Mouse (Mus musculus) gastrocnemius, postnatal 14 days (tissue): ENCODE data around the gene Camkmt. TPM values are rescaled to one million over a fixed set of nuclear protein-coding genes. Genes with fewer than 3 reads are reported as not detected.

Experiments
- DNase-seq: peaks from one replicate; pipeline ENCODE4 v3.0.0; 2021; ENCODE audit warnings: mixed read lengths
- intact Hi-C: fragments of 180-260 bp; cut with DNase I; formaldehyde crosslinking; loops from one replicate; pipeline ENCODE4 v1.15.1; 2025; ENCODE audit warnings: low total_unique reads
- long read RNA-seq, 2 experiments: library from polyadenylated mRNA; stranded (forward); transcript quantifications; one replicate each; pipeline ENCODE4 v2.0.0; 2021
- total RNA-seq, 2 experiments: library from RNA; stranded (reverse); gene quantifications; 2 replicates each; pipeline ENCODE4 v1.2.3; 2021

The Camkmt gene
- 1 to 10 TPM; 1.5 to 1.7 TPM for total RNA-seq
- long read RNA-seq, experiment 1, partial matches to known transcripts = 0 of 1 reads
- long read RNA-seq, experiment 1, other reads (novel, unspliced or antisense) = 1 of 1 reads
- long read RNA-seq, experiment 2, partial matches to known transcripts = 0 of 4 reads
- long read RNA-seq, experiment 2, other reads (novel, unspliced or antisense) = 4 of 4 reads

- peak; percentile 95 for DNase-seq
- intact Hi-C loops = no loop called here
Observed at GRCm38 (mm10) chr17:85090120-85091099, at the start of gene Camkmt, which contains the start of gene Prepl. Camkmt (plus strand) TSS chr17:85090552. Prepl (minus strand) TSS chr17:85090241.

- DNase-seq = no peak
- intact Hi-C loops = no loop called here
Observed at GRCm38 (mm10) chr17:85040913-85041312, 49.4 kb upstream of the Camkmt start.

GRCm38 (mm10) chr17:85042419-85042818 lies 47.9 kb upstream of the Camkmt start:
- DNase-seq = no peak
- intact Hi-C loops = no loop called here

GRCm38 (mm10) chr17:85043404-85043816 lies 46.9 kb upstream of the Camkmt start:
- intact Hi-C loops = no loop called here
- no peak for DNase-seq

GRCm38 (mm10) chr17:85044466-85044865 lies 45.9 kb upstream of the Camkmt start:
- no peak for DNase-seq

GRCm38 (mm10) chr17:85045160-85045559 lies 45.2 kb upstream of the Camkmt start:
- intact Hi-C loops = no loop called here
- DNase-seq = no peak

More at GRCm38 (mm10) chr17:85044466-85044865, 45.9 kb upstream of the Camkmt start:
- intact Hi-C loops = no loop called here

- intact Hi-C loops = no loop called here
- DNase-seq = no peak
Observed at GRCm38 (mm10) chr17:85048379-85048778, 42.0 kb upstream of the Camkmt start.

GRCm38 (mm10) chr17:85058276-85058675 lies 32.1 kb upstream of the Camkmt start:
- DNase-seq = no peak
- intact Hi-C loops = no loop called here

GRCm38 (mm10) chr17:85059136-85059535 lies 31.2 kb upstream of the Camkmt start:
- no peak for DNase-seq
- intact Hi-C loops = no loop called here

GRCm38 (mm10) chr17:85063560-85063959 lies 26.8 kb upstream of the Camkmt start:
- intact Hi-C loops = no loop called here
- DNase-seq = no peak

- intact Hi-C loops = no loop called here
- no peak for DNase-seq
Observed at GRCm38 (mm10) chr17:85067331-85067730, 23.0 kb upstream of the Camkmt start.

- DNase-seq = no peak
- intact Hi-C loops = no loop called here
Observed at GRCm38 (mm10) chr17:85070658-85071057, 19.7 kb upstream of the Camkmt start.

- intact Hi-C loops = no loop called here
- DNase-seq = no peak
Observed at GRCm38 (mm10) chr17:85071088-85071775, 19.1 kb upstream of the Camkmt start.

- DNase-seq = no peak
- intact Hi-C loops = no loop called here
Observed at GRCm38 (mm10) chr17:85072383-85072782, 18.0 kb upstream of the Camkmt start.

GRCm38 (mm10) chr17:85073214-85073613 lies 17.1 kb upstream of the Camkmt start:
- intact Hi-C loops = no loop called here
- no peak for DNase-seq

GRCm38 (mm10) chr17:85074083-85074482 lies 16.3 kb upstream of the Camkmt start:
- no peak for DNase-seq
- intact Hi-C loops = no loop called here

GRCm38 (mm10) chr17:85079276-85079675 lies 11.1 kb upstream of the Camkmt start:
- intact Hi-C loops = no loop called here
- DNase-seq = no peak

GRCm38 (mm10) chr17:85080781-85081180 lies 9.6 kb upstream of the Camkmt start:
- no peak for DNase-seq
- intact Hi-C loops = no loop called here

- DNase-seq = no peak
- intact Hi-C loops = no loop called here
Observed at GRCm38 (mm10) chr17:85085335-85085734, 5.0 kb upstream of the Camkmt start.

- intact Hi-C loops = no loop called here
- no peak for DNase-seq
Observed at GRCm38 (mm10) chr17:85086501-85086900, 3.9 kb upstream of the Camkmt start.
